Mouse (Mus musculus) heart, postnatal 36 days (tissue): ENCODE results near the gene Frzb. TPM values are rescaled to one million over a fixed set of nuclear protein-coding genes. Genes with fewer than 3 reads are reported as not detected.
"Not testable (repeated sequence)": the region's sequence is repeated elsewhere in the genome, so short reads cannot be mapped to it uniquely, and the experiment has no call there.

Experiments used
- DNase-seq, 2 experiments: peaks; one replicate each; pipeline ENCODE4 v3.0.0; 2021 to 2022
- intact Hi-C: fragments of 180-260 bp; cut with DNase I; formaldehyde crosslinking; loops from one replicate; pipeline ENCODE4 v1.15.1; 2025
- total RNA-seq, 2 experiments: library from RNA; stranded (reverse); gene quantifications; 2 replicates each; pipeline ENCODE4 v1.2.3; 2021

Frzb gene
- total RNA-seq, result 1 to 10 TPM; 5.3 to 5.9 TPM

GRCm38 (mm10) chr2:80447291-80447791 lies at the start of gene Frzb:
Frzb (minus strand) TSS chr2:80447625.
- peak; percentile 50 to 51 for DNase-seq
- intact Hi-C loops, result loop anchor here (5.0 to 10.0 kb wide), 2 partner anchors 63 to 90 kb away; no protein-coding TSS in a partner anchor

DNA sequence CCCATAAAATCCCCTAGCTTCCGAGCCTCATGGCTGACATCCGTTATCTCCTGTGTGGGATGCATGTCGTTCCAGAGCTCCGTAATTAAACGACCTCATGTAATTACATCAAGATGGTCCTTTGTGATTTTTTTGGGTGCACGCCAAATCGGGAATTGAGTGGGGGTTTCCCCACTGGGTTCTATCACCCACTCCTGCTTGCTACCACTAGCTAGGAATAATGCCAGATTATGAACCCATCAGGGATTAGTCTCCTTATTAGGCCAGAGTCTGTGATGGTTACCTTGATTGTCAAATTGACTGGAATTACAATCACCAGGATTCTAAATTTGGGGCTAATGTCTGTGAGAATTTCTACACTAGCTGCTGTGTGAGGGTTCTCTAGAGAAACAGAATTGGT lies 47.9 kb upstream of the Frzb start:
- DNase-seq, intact Hi-C loops: not testable (repeated sequence)

GRCm38 (mm10) chr2:80486851-80487250 lies 39.4 kb upstream of the Frzb start:
- no peak for DNase-seq
- intact Hi-C loops, result no loop called here

- DNase-seq, result no peak
- intact Hi-C loops, result no loop called here
Measured at GRCm38 (mm10) chr2:80484951-80485350, 37.5 kb upstream of the Frzb start.

DNA sequence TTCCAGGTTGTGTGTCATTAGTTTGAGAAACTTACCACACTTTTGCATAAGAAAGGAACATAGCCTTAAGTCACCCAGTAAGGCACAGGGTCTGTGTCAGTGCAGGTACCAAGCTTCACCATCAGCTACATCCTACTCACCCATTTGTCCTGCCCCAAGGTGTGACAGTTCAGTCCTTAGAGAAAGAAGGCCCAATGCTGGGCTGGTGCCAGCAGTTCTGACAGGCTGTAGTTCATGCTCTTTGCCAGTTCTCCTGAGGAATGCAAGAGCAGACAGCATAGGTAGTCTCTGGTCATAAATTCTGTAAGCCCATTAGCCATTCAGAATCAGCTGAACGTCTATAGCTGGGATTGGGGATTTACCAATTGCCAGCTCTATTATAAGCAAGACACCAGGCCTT lies 28.4 kb upstream of the Frzb start:
- DNase-seq, result no peak
- intact Hi-C loops, result no loop called here

- intact Hi-C loops, result no loop called here
- DNase-seq, result no peak
Measured at GRCm38 (mm10) chr2:80474247-80474796, 26.9 kb upstream of the Frzb start.

GRCm38 (mm10) chr2:80465991-80466821 lies 18.8 kb upstream of the Frzb start:
- intact Hi-C loops, result no loop called here
- no peak for DNase-seq

GRCm38 (mm10) chr2:80461827-80462226 lies 14.4 kb upstream of the Frzb start:
- intact Hi-C loops, result no loop called here
- DNase-seq, result no peak

- no peak for DNase-seq
- intact Hi-C loops, result loop anchor here (5.0 to 10.0 kb wide), 2 partner anchors 63 to 91 kb away; no protein-coding TSS in a partner anchor
Measured at GRCm38 (mm10) chr2:80448231-80448630, 806 bp upstream of the Frzb start.

GRCm38 (mm10) chr2:80446308-80447151 lies 895 bp downstream of the Frzb start:
- intact Hi-C loops, result loop anchor here (5.0 to 10.0 kb wide), 2 partner anchors 62 to 89 kb away; no protein-coding TSS in a partner anchor
- peak; percentile 31 to 39 for DNase-seq

- intact Hi-C loops, result loop anchor here (5.0 to 10.0 kb wide), 2 partner anchors 61 to 89 kb away; no protein-coding TSS in a partner anchor
- no peak for DNase-seq
Measured at GRCm38 (mm10) chr2:80445926-80446307, 1.5 kb downstream of the Frzb start.

GRCm38 (mm10) chr2:80445491-80445890 lies 1.9 kb downstream of the Frzb start:
- intact Hi-C loops, result loop anchor here (5.0 to 10.0 kb wide), 2 partner anchors 61 to 88 kb away; no protein-coding TSS in a partner anchor
- DNase-seq, result no peak

- intact Hi-C loops, result loop anchor here (5.0 to 10.0 kb wide), 2 partner anchors 60 to 87 kb away; no protein-coding TSS in a partner anchor
- no peak for DNase-seq
Measured at GRCm38 (mm10) chr2:80444418-80445365, 2.7 kb downstream of the Frzb start.

- DNase-seq, result no peak
- intact Hi-C loops, result loop anchor here (10.0 kb wide), 1 partner anchor 59 kb away; no protein-coding TSS in a partner anchor
Measured at GRCm38 (mm10) chr2:80443962-80444361, 3.5 kb downstream of the Frzb start.

GRCm38 (mm10) chr2:80441386-80441785 lies 6.0 kb downstream of the Frzb start:
- intact Hi-C loops, result loop anchor here (10.0 kb wide), 1 partner anchor 57 kb away; no protein-coding TSS in a partner anchor
- no peak for DNase-seq

DNA sequence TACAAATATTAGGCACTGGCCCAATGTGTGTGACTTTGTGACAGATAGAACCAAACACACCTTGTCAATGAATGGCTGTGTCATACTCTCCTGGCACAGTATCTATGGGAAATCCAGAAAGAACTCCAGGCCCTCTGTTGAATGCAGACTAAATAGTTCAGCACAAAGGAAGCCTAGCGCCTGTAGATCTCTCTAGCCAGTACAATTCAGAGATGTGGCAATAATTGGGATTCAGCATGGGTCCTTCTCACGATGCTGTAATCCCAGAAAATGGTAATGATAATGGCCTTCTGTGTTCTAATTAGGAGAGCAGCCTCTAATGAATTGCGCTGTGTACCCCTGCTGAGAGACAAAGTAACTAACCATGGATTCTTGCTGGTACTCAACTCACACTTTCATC lies 8.6 kb downstream of the Frzb start:
- DNase-seq, result no peak
- intact Hi-C loops, result no loop called here

DNA sequence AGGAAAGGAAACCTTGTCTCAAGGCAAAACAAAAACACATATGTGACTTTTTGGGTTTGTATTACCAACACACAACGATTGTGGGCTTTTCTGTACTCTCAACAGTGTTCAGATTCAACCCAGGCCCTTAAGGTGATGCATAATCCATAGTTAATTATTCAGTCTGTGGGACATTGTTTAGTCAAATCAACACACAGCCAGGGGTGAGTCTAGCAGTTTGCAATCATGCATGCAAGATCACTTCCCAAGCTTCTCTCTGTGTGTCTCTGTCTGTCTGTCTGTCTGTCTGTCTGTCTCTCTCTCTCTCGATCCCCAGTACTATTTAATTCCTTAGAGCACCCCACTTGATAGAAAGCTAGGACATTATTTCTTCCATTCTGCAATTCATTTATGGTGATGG lies 10.0 kb downstream of the Frzb start:
- DNase-seq, result no peak

DNA sequence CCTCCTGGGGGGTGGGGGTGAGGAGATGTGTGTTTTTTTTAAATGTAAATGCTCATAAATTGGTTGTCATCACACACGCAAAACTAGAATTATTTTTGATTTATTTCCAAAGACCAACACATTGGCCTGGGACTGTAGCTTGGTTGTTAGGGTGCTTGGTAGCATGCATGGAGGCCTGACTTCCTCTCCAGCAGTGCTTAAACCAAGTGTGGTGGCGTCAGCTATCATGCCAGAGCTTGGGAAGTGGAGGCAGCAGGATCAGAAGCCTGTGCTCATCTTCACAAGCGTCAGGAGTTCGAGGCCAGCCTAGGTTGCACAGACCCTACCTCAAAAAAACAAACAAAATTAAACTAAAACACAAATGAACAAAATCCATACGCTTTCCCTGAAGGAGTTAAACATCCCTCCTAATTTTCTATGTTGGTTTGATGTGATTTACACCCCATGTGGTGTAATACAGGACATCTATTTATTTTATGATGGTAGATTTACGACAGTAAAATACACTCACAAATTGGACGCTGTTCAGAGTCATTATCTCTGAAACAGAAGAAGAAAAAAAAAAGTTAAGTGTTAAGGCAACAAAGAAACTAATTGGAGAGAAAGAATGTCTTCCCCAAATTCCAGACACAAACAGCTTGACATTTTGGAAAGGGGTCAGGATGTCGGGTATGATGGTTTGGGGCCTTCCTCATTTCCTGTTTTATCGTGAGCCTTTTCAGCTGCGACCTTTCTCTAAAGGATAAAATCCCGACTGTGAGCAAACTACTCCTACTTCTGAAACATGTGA lies 12.4 kb downstream of the Frzb start:
- intact Hi-C loops, result no loop called here
- no peak for DNase-seq

More for the DNA sequence above, 10.0 kb downstream of the Frzb start:
- intact Hi-C loops, result no loop called here
